Mouse (Mus musculus) ES-E14 (cell line): Measurements from ENCODE around the gene Nucks1.

Source experiments
- HCFC1 ChIP-seq: IDR thresholded peaks from 2 replicates; pipeline ENCODE4 v1.6.1; 2012; ENCODE audit warnings: low read length, inconsistent platforms, borderline replicate concordance; ENCODE audit not compliant: insufficient read depth
- MAFK ChIP-seq: IDR thresholded peaks from 2 replicates; pipeline ENCODE4 v1.6.1; 2014; ENCODE audit warnings: mild to moderate bottlenecking, low read depth, low read length, inconsistent platforms; ENCODE audit not compliant: insufficient read depth
- ZC3H11A ChIP-seq: IDR thresholded peaks from 2 replicates; pipeline ENCODE4 v1.6.1; 2012; ENCODE audit warnings: low read depth, mild to moderate bottlenecking, inconsistent platforms, low read length, borderline replicate concordance
- ZNF384 ChIP-seq: IDR thresholded peaks from 2 replicates; pipeline ENCODE4 v1.6.1; 2012; ENCODE audit warnings: low read depth, low read length, inconsistent platforms

DNA sequence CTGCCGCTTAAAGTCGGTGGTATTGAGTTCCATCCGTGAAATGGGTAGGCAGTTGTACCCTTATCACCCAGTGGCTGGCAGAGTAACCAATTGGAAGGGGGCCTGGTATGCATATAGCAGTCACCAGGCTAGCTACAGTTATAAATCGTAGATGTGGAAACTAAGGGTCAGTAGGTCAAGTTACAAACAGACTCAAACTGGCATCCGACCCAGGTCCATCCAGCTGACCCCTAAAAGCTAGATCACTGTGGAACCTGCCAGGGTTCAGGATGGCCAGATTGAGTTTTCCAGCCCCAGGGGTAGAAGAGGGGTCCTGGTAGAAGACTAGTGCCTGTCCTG, 60.0 kb downstream of the Nucks1 start:
- TF ChIP-seq ZNF384 (no peak), MAFK (no peak), ZC3H11A (no peak), HCFC1 (no peak)
